Comparison of ENCODE assay signal across 27 mouse cellular contexts in the genomic region with DNA sequence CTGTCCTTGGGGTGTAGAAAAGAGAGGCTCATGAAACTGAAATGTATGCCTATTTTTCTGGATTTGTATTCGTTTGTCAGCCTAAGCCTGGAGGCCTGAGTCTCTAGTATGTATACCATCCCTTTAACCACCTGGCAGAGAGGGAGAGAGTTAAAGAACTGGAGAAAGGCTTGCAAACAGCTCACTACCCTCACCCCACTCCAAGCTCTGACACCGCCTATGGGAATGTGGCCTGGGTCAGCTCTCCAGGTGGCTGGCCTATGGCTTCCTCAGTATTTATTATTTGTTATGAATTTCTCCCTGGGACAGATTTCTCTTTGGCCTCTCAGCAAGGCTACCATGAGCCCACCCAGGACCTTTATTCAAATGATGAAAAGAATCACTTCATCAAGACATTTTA. TPM values are rescaled to one million over a fixed set of nuclear protein-coding genes. Genes with fewer than 3 reads are reported as not detected.
DNase-seq lines count a peak whose midpoint lies in the region; ATAC-seq lines count a peak whose summit lies in the region.
"Had no signal": no experiment of that assay in that cellular context is flagged by ENCODE, and none has a peak within 500 bp of the region (broad histone marks: within the 10 kb centered on the region; RNA-seq: fewer than 3 reads in every experiment).

No protein-coding gene starts in this region.

- 20% methylated on average over 2 of the region's 2 CpGs for WGBS in hindbrain, embryonic 11.5 days
- WGBS in hindbrain, embryonic 13.5 days: 8% methylated on average over 2 of the region's 2 CpGs

- no peak for ATAC-seq in hindbrain, embryonic 11.5 days (ENCODE audit: low FRiP score)
- ATAC-seq in hindbrain, embryonic 13.5 days (ENCODE audit: low FRiP score): no peak
- ATAC-seq: forebrain, embryonic 13.5 days; forebrain, embryonic 16.5 days; hindbrain, postnatal 0 days; inflammation-experienced regulatory T-cells, adult 6 months; intestine, embryonic 16.5 days; Patski had no signal

- no peaks in the 10 kb centered on the region for H3K36me3 ChIP-seq in hindbrain, embryonic 11.5 days (ENCODE audit: control insufficient read depth, insufficient read depth, low read length)
- no peaks in the 10 kb centered on the region for H3K36me3 ChIP-seq in hindbrain, embryonic 13.5 days
- H3K36me3 ChIP-seq: embryonic facial prominence, embryonic 13.5 days; heart, embryonic 12.5 days; heart, embryonic 15.5 days had no signal

- peak; percentile 17 for DNase-seq in embryo, embryonic 10.5 days (ENCODE audit: low spot score)
- no peak for DNase-seq in embryo, embryonic 11 days
- DNase-seq in hindbrain, embryonic 11.5 days (ENCODE audit: low spot score): peak; percentile 29
- DNase-seq in retina, postnatal 1 day: peak; percentile 45
- DNase-seq in cerebellum, adult 8-10 months: no peak
- DNase-seq: adrenal gland, adult 2 months; adrenal gland, postnatal 14 days; cerebellum, adult 11 months; cerebellum, adult 2 months; cerebellum, postnatal 36 days; gastrocnemius, postnatal 10 days; gastrocnemius, postnatal 36 days; heart, postnatal 10 days; kidney, adult 18-20 months had no signal

- H3K27me3 ChIP-seq in hindbrain, embryonic 11.5 days (ENCODE audit: control insufficient read depth, insufficient read depth, low read length): peaks cover 71% of the 10 kb centered on the region
- peaks cover 99% of the 10 kb centered on the region for H3K27me3 ChIP-seq in hindbrain, embryonic 13.5 days

- no peak overlapping the region for H3K9ac ChIP-seq in hindbrain, embryonic 11.5 days (ENCODE audit: low read depth, low read length)
- no peak overlapping the region for H3K9ac ChIP-seq in hindbrain, embryonic 13.5 days
- H3K9ac ChIP-seq: embryonic facial prominence, embryonic 13.5 days; forebrain, embryonic 13.5 days; heart, embryonic 12.5 days; heart, embryonic 15.5 days; hindbrain, embryonic 14.5 days had no signal

- H3K9me3 ChIP-seq in hindbrain, embryonic 11.5 days (ENCODE audit: control insufficient read depth, low read length): no peaks in the 10 kb centered on the region
- H3K9me3 ChIP-seq in hindbrain, embryonic 13.5 days: no peaks in the 10 kb centered on the region
- H3K9me3 ChIP-seq: embryonic facial prominence, embryonic 13.5 days; forebrain, embryonic 13.5 days; heart, embryonic 12.5 days; heart, embryonic 15.5 days had no signal

- no peak overlapping the region for H3K4me3 ChIP-seq in hindbrain, embryonic 11.5 days (ENCODE audit: low read depth, low read length)
- H3K4me3 ChIP-seq in hindbrain, embryonic 13.5 days: no peak overlapping the region
- H3K4me3 ChIP-seq: embryonic facial prominence, embryonic 13.5 days; erythroblast, embryonic 14.5 days; forebrain, embryonic 13.5 days; heart, embryonic 12.5 days; heart, embryonic 15.5 days had no signal

- no peak overlapping the region for H3K4me2 ChIP-seq in hindbrain, embryonic 11.5 days (replicated peaks; ENCODE audit: low read depth, low read length)
- H3K4me2 ChIP-seq in hindbrain, embryonic 13.5 days: no peak overlapping the region
- H3K4me2 ChIP-seq: embryonic facial prominence, embryonic 13.5 days; forebrain, embryonic 13.5 days; heart, embryonic 12.5 days; heart, embryonic 15.5 days; hindbrain, embryonic 14.5 days had no signal

- H3K27ac ChIP-seq in hindbrain, embryonic 11.5 days (ENCODE audit: low read depth, low read length): no peak overlapping the region
- H3K27ac ChIP-seq in hindbrain, embryonic 13.5 days: no peak overlapping the region
- H3K27ac ChIP-seq: embryonic facial prominence, embryonic 13.5 days; forebrain, embryonic 13.5 days; heart, embryonic 15.5 days; hindbrain, embryonic 14.5 days; hindbrain, postnatal 0 days had no signal

- H3K4me1 ChIP-seq in hindbrain, embryonic 11.5 days (replicated peaks; ENCODE audit: control insufficient read depth, insufficient read depth, low read length): no peaks in the 10 kb centered on the region
- peaks cover 11% of the 10 kb centered on the region; the same call in 1 of the 2 replicates for H3K4me1 ChIP-seq in hindbrain, embryonic 13.5 days (replicated peaks)

RNA-seq across cellular contexts. Expression of a gene that starts 6.8 kb away (rescaled TPM):
- polyA plus RNA-seq in hindbrain, embryonic 11.5 days (2014; fragmentation: Nextera tagmentation; extraction: Ambion mirVana): 2.1 TPM in 2 replicates
- 4.6 and 5.2 TPM in 2 replicates for polyA plus RNA-seq in hindbrain, embryonic 13.5 days (2015; fragmentation: Nextera tagmentation; extraction: Ambion mirVana)
- polyA plus RNA-seq: adrenal gland, adult 2 months; erythroblast, embryonic 14.5 days; inflammation-experienced regulatory T-cells, adult 6 months; Patski had no signal

RNA-seq across cellular contexts. Expression of a gene that starts 7.6 kb away (rescaled TPM):
- 0.09 TPM in 1 of 2 replicates, not detected in the other for polyA plus RNA-seq in hindbrain, embryonic 11.5 days (2014; fragmentation: Nextera tagmentation; extraction: Ambion mirVana)
- not detected in 2 replicates for polyA plus RNA-seq in hindbrain, embryonic 13.5 days (2015; fragmentation: Nextera tagmentation; extraction: Ambion mirVana)
- polyA plus RNA-seq: adrenal gland, adult 2 months; cerebellum, adult 2 months; cortical plate, adult 2 months; embryonic facial prominence, embryonic 13.5 days; erythroblast, embryonic 14.5 days; heart, embryonic 12.5 days; heart, embryonic 15.5 days; hindbrain, embryonic 14.5 days; hindbrain, postnatal 0 days; inflammation-experienced regulatory T-cells, adult 6 months; intestine, embryonic 16.5 days; Patski had no signal

Comparison
In these comparisons a context has a peak if more than half of its experiments do, and no peak if none do; other contexts are left out.
1. DNase-seq: peak in embryo, embryonic 10.5 days (single experiment), hindbrain, embryonic 11.5 days (single experiment) and retina, postnatal 1 day (single experiment); none in embryo, embryonic 11 days (single experiment) and cerebellum, adult 8-10 months (single experiment).